Mouse (Mus musculus) erythroblast, embryonic 14.5 days (primary cell): Measurements from ENCODE around the gene Tcte2.

Source experiments
- GATA1 ChIP-seq: IDR thresholded peaks from 2 replicates; pipeline ENCODE4 v1.6.1; 2012; ENCODE audit warnings: low read length, inconsistent platforms, mixed read lengths
- TAL1 ChIP-seq: IDR thresholded peaks from 3 replicates; pipeline ENCODE4 v1.6.1; 2012; ENCODE audit warnings: low read length, inconsistent platforms, mixed read lengths

DNA sequence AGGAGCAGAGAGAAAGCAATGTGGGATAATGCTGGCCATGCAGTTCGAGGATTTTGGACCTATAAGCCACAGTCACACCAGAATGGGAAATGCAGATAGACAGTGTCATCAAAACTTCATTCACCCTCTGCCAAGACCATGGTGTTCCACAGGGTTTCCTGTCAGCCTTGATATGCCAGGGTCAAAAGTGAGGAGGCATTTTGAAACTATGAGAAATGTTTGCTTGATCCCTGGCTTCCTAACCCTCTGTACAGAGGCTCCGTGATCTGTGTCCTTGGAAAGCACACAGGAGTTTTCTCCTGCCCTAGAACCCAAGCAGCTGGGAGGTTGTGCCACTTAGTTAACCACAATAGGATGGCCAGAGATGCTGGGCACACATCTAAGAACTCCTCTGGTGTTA lies 40.3 kb downstream of the Tcte2 start:
- no peak for TF ChIP-seq TAL1
- no peak for TF ChIP-seq GATA1
